Mouse (Mus musculus) forebrain, embryonic 16.5 days (tissue): ENCODE results near the gene H2-DMb1. TPM values are rescaled to one million over a fixed set of nuclear protein-coding genes. Genes with fewer than 3 reads are reported as not detected.

Experiments
- ATAC-seq: fragments of 200-750 bp; cut with Nextera tagmentation; 2 replicates; pipeline ENCODE4 v1.8.0; 2017; ENCODE audit warnings: mild to moderate bottlenecking, moderate library complexity
- H3K27ac ChIP-seq: fragments of 300-500 bp; sonication (generic); 2 replicates; pipeline ENCODE4 v1.5.1; 2014; ENCODE audit warnings: low read length, control low read depth
- H3K27me3 ChIP-seq: fragments of 300-500 bp; sonication (generic); replicated peaks from 2 replicates; pipeline ENCODE4 v1.6.1; 2014; ENCODE audit warnings: low read length; ENCODE audit not compliant: control insufficient read depth, insufficient read depth
- H3K36me3 ChIP-seq: fragments of 300-500 bp; sonication (generic); 2 replicates; pipeline ENCODE4 v1.6.1; 2014; ENCODE audit not compliant: control insufficient read depth, insufficient read depth
- H3K4me1 ChIP-seq: fragments of 300-500 bp; sonication (generic); replicated peaks from 2 replicates; pipeline ENCODE4 v1.6.1; 2014; ENCODE audit warnings: low read length; ENCODE audit not compliant: control insufficient read depth, insufficient read depth
- H3K4me2 ChIP-seq: fragments of 300-500 bp; sonication (generic); 2 replicates; pipeline ENCODE4 v1.6.1; 2014; ENCODE audit warnings: mild to moderate bottlenecking, low read length, control low read depth
- H3K4me3 ChIP-seq: fragments of 300-500 bp; sonication (generic); replicated peaks from 2 replicates; pipeline ENCODE4 v1.5.1; 2014; ENCODE audit warnings: mild to moderate bottlenecking, low read length, control low read depth
- H3K9ac ChIP-seq: fragments of 300-500 bp; sonication (generic); replicated peaks from 2 replicates; pipeline ENCODE4 v1.6.1; 2014; ENCODE audit warnings: low read depth, low read length, control low read depth
- H3K9me3 ChIP-seq: fragments of 300-500 bp; sonication (generic); 2 replicates; pipeline ENCODE4 v1.6.1; 2016; ENCODE audit warnings: low read length; ENCODE audit not compliant: control insufficient read depth
- WGBS: fragments of 180-500 bp; shearing (Covaris S2); extraction: QIAGEN DNeasy Blood & Tissue Kit; methylation state at CpG from one replicate; pipeline ENCODE4 v1.1.7; 2014; 5-methylcytosine and 5-hydroxymethylcytosine counted together
- polyA plus RNA-seq: library from polyadenylated mRNA; unstranded; fragments of >200 nt; fragmentation: Nextera tagmentation; extraction: Ambion mirVana; gene quantifications from 2 replicates; pipeline ENCODE4 v1.2.1, GENCODE M21; 2015

H2-DMb1 gene
- 0.66 and 0.98 TPM in 2 replicates for polyA plus RNA-seq

GRCm38 (mm10) chr17:34152923-34153322, at the start of gene H2-DMb1:
Gene H2-DMb1, plus strand, starts transcription at chr17:34153072.
- Histone ChIP-seq H3K36me3 (no peaks in the 10 kb centered on the region), H3K4me2 (no peak within 1 kb of the TSS), H3K9ac (no peak within 1 kb of the TSS), H3K27ac (no peak within 1 kb of the TSS), H3K9me3 (no peaks in the 10 kb centered on the region), H3K4me3 (no peak within 1 kb of the TSS), H3K4me1 (no peaks in the 10 kb centered on the region), H3K27me3 (no peaks in the 10 kb centered on the region)
- WGBS = 66% methylated on average over 4 of the region's 4 CpGs
- ATAC-seq = no peak

- Histone ChIP-seq H3K4me1 (peaks cover 5% of the 10 kb centered on the region; the same call in 1 of the 2 replicates), H3K4me2 (no peak overlapping the region), H3K27me3 (no peaks in the 10 kb centered on the region), H3K9me3 (no peaks in the 10 kb centered on the region), H3K9ac (no peak overlapping the region), H3K4me3 (no peak overlapping the region), H3K27ac (no peak overlapping the region), H3K36me3 (peaks cover 2% of the 10 kb centered on the region; the same call in 1 of the 2 replicates)
- WGBS = 87% methylated on average over 9 of the region's 9 CpGs
- ATAC-seq = no peak
Measured at GRCm38 (mm10) chr17:34104804-34105203, 48.1 kb upstream of the H2-DMb1 start.

GRCm38 (mm10) chr17:34106555-34106954, 46.3 kb upstream of the H2-DMb1 start:
- Histone ChIP-seq H3K9ac (no peak overlapping the region), H3K9me3 (no peaks in the 10 kb centered on the region), H3K4me3 (no peak overlapping the region), H3K27me3 (no peaks in the 10 kb centered on the region), H3K27ac (no peak overlapping the region), H3K36me3 (peaks cover 5% of the 10 kb centered on the region; the same call in 1 of the 2 replicates), H3K4me1 (peaks cover 11% of the 10 kb centered on the region), H3K4me2 (no peak overlapping the region)
- WGBS = 86% methylated on average over 7 of the region's 7 CpGs
- ATAC-seq = no peak

- no peaks in the 10 kb centered on the region for H3K27me3 ChIP-seq
- no peak overlapping the region for H3K27ac ChIP-seq
- H3K9ac ChIP-seq = no peak overlapping the region
- no peaks in the 10 kb centered on the region for H3K9me3 ChIP-seq
- peaks cover 11% of the 10 kb centered on the region; the same call in 1 of the 2 replicates for H3K36me3 ChIP-seq
- ATAC-seq = peak; percentile 61
- 72% methylated on average over 7 of the region's 7 CpGs for WGBS
- H3K4me1 ChIP-seq = peaks cover 8% of the 10 kb centered on the region
- no peak overlapping the region for H3K4me3 ChIP-seq
- H3K4me2 ChIP-seq = no peak overlapping the region
Measured at GRCm38 (mm10) chr17:34107109-34107867, 45.6 kb upstream of the H2-DMb1 start.

GRCm38 (mm10) chr17:34108460-34108859, 44.4 kb upstream of the H2-DMb1 start:
- no peak overlapping the region for H3K27ac ChIP-seq
- no peak overlapping the region for H3K9ac ChIP-seq
- H3K4me3 ChIP-seq = no peak overlapping the region
- no peak overlapping the region for H3K4me2 ChIP-seq
- ATAC-seq = no peak
- H3K27me3 ChIP-seq = no peaks in the 10 kb centered on the region
- H3K4me1 ChIP-seq = peaks cover 8% of the 10 kb centered on the region
- H3K9me3 ChIP-seq = no peaks in the 10 kb centered on the region
- peaks cover 23% of the 10 kb centered on the region for H3K36me3 ChIP-seq
- 73% methylated on average over 5 of the region's 6 CpGs for whole genome bisulfite sequencing

- ATAC-seq = peak; percentile 26; the same call in 1 of the 2 replicates
- Histone ChIP-seq H3K4me3 (no peak overlapping the region), H3K9ac (no peak overlapping the region), H3K36me3 (peaks cover 31% of the 10 kb centered on the region), H3K4me1 (peaks cover 8% of the 10 kb centered on the region), H3K9me3 (no peaks in the 10 kb centered on the region), H3K27me3 (no peaks in the 10 kb centered on the region), H3K27ac (0 out of 2 replicates have a peak overlapping the region, but pooled peaks have one; percentile 29), H3K4me2 (no peak overlapping the region)
- WGBS = 72% methylated on average over 14 of the region's 14 CpGs
Measured at GRCm38 (mm10) chr17:34109038-34109805, 43.6 kb upstream of the H2-DMb1 start.

GRCm38 (mm10) chr17:34109806-34110195, 43.1 kb upstream of the H2-DMb1 start:
- Histone ChIP-seq H3K27me3 (no peaks in the 10 kb centered on the region), H3K4me3 (no peak overlapping the region), H3K4me2 (no peak overlapping the region), H3K36me3 (peaks cover 36% of the 10 kb centered on the region), H3K4me1 (peaks cover 8% of the 10 kb centered on the region), H3K9me3 (no peaks in the 10 kb centered on the region), H3K9ac (no peak overlapping the region), H3K27ac (peak overlapping the region; percentile 49; the same call in 1 of the 2 replicates)
- peak; percentile 43 for ATAC-seq
- 61% methylated on average over 3 of the region's 3 CpGs for WGBS

GRCm38 (mm10) chr17:34110309-34110708, 42.6 kb upstream of the H2-DMb1 start:
- Histone ChIP-seq H3K9me3 (no peaks in the 10 kb centered on the region), H3K36me3 (peaks cover 41% of the 10 kb centered on the region), H3K4me2 (no peak overlapping the region), H3K27ac (peak overlapping the region; percentile 49; the same call in 1 of the 2 replicates), H3K9ac (no peak overlapping the region), H3K4me3 (no peak overlapping the region), H3K27me3 (no peaks in the 10 kb centered on the region), H3K4me1 (peaks cover 8% of the 10 kb centered on the region)
- 58% methylated on average over 8 of the region's 8 CpGs for WGBS
- 0 out of 2 replicates have a peak, but pooled peaks have one; percentile 3 for ATAC-seq

- 95% methylated on average over 7 of the region's 7 CpGs for WGBS
- H3K9me3 ChIP-seq = no peaks in the 10 kb centered on the region
- no peak overlapping the region for H3K4me3 ChIP-seq
- H3K9ac ChIP-seq = no peak overlapping the region
- no peak overlapping the region for H3K27ac ChIP-seq
- no peak overlapping the region for H3K4me2 ChIP-seq
- H3K36me3 ChIP-seq = peaks cover 51% of the 10 kb centered on the region
- no peaks in the 10 kb centered on the region for H3K27me3 ChIP-seq
- no peak for ATAC-seq
- H3K4me1 ChIP-seq = peaks cover 25% of the 10 kb centered on the region
Measured at GRCm38 (mm10) chr17:34114114-34114513, 38.8 kb upstream of the H2-DMb1 start.
